Mouse (Mus musculus) E14TG2a.4 (cell line): Measurements from ENCODE around the gene Pipox.

Experiments used
- H3K27me3 ChIP-seq: 2 replicates; pipeline ENCODE4 v1.6.1; 2014; ENCODE audit warnings: low read length, control low read depth; ENCODE audit not compliant: insufficient read depth
- H3K36me3 ChIP-seq: 2 replicates; pipeline ENCODE4 v1.6.1; 2014; ENCODE audit warnings: low read length, control low read depth; ENCODE audit not compliant: insufficient read depth
- H3K4me1 ChIP-seq: replicated peaks from 2 replicates; pipeline ENCODE4 v1.6.1; 2014; ENCODE audit warnings: low read depth, low read length, control low read depth
- H3K4me3 ChIP-seq: replicated peaks from 2 replicates; pipeline ENCODE4 v1.5.1; 2014; ENCODE audit warnings: mild to moderate bottlenecking, low read length
- H3K9me3 ChIP-seq: 2 replicates; pipeline ENCODE4 v1.6.1; 2014; ENCODE audit warnings: low read length, control low read depth
- CTCF ChIP-seq: conservative IDR thresholded peaks from 2 replicates; pipeline ENCODE4 v1.5.1; 2014; ENCODE audit warnings: low read length
- NANOG ChIP-seq: IDR thresholded peaks from 2 replicates; pipeline ENCODE4 v1.6.1; 2014; ENCODE audit warnings: borderline replicate concordance, low read length, mixed read lengths
- POU5F1 ChIP-seq: IDR thresholded peaks from 2 replicates; pipeline ENCODE4 v1.6.1; 2014; ENCODE audit warnings: low read length, borderline replicate concordance

Pipox gene

GRCm38 (mm10) chr11:77851483-77852010 is 42.3 kb downstream of the Pipox start:
- Histone ChIP-seq H3K36me3 (peaks cover 82% of the 10 kb centered on the region), H3K4me3 (no peak overlapping the region), H3K27me3 (peaks cover 11% of the 10 kb centered on the region), H3K4me1 (peaks cover 25% of the 10 kb centered on the region), H3K9me3 (no peaks in the 10 kb centered on the region)
- no peak for TF ChIP-seq NANOG
- no peak for TF ChIP-seq CTCF
- no peak for TF ChIP-seq POU5F1

GRCm38 (mm10) chr11:77850401-77851244 is 43.3 kb downstream of the Pipox start:
- no peak overlapping the region for H3K4me3 ChIP-seq
- no peak for TF ChIP-seq POU5F1
- H3K4me1 ChIP-seq = peaks cover 29% of the 10 kb centered on the region
- H3K27me3 ChIP-seq = peaks cover 11% of the 10 kb centered on the region
- no peaks in the 10 kb centered on the region for H3K9me3 ChIP-seq
- peaks cover 89% of the 10 kb centered on the region for H3K36me3 ChIP-seq

- no peak overlapping the region for H3K4me3 ChIP-seq
- H3K27me3 ChIP-seq = peaks cover 11% of the 10 kb centered on the region
- no peaks in the 10 kb centered on the region for H3K9me3 ChIP-seq
- H3K36me3 ChIP-seq = peaks cover 90% of the 10 kb centered on the region
- TF ChIP-seq NANOG (no peak), POU5F1 (no peak), CTCF (no peak)
- peaks cover 33% of the 10 kb centered on the region for H3K4me1 ChIP-seq
Observed at GRCm38 (mm10) chr11:77849151-77849550, 44.7 kb downstream of the Pipox start.

GRCm38 (mm10) chr11:77848131-77848530 is 45.8 kb downstream of the Pipox start:
- Histone ChIP-seq H3K27me3 (peaks cover 11% of the 10 kb centered on the region), H3K4me1 (peaks cover 34% of the 10 kb centered on the region), H3K4me3 (no peak overlapping the region), H3K36me3 (peaks cover 90% of the 10 kb centered on the region), H3K9me3 (no peaks in the 10 kb centered on the region)
- TF ChIP-seq NANOG (no peak), POU5F1 (no peak), CTCF (no peak)

- Histone ChIP-seq H3K36me3 (peaks cover 91% of the 10 kb centered on the region), H3K9me3 (no peaks in the 10 kb centered on the region), H3K4me3 (no peak overlapping the region), H3K4me1 (peaks cover 34% of the 10 kb centered on the region), H3K27me3 (peaks cover 11% of the 10 kb centered on the region)
- TF ChIP-seq POU5F1 (no peak), CTCF (no peak), NANOG (no peak)
Observed at GRCm38 (mm10) chr11:77847599-77848128, 46.2 kb downstream of the Pipox start.

- Histone ChIP-seq H3K9me3 (no peaks in the 10 kb centered on the region), H3K4me3 (no peak overlapping the region), H3K36me3 (peaks cover 93% of the 10 kb centered on the region), H3K27me3 (peaks cover 2% of the 10 kb centered on the region; the same call in 1 of the 2 replicates), H3K4me1 (peaks cover 52% of the 10 kb centered on the region)
- no peak for TF ChIP-seq CTCF
- no peak for TF ChIP-seq POU5F1
- TF ChIP-seq NANOG = no peak
Observed at GRCm38 (mm10) chr11:77843906-77844200, 50.0 kb downstream of the Pipox start.

DNA sequence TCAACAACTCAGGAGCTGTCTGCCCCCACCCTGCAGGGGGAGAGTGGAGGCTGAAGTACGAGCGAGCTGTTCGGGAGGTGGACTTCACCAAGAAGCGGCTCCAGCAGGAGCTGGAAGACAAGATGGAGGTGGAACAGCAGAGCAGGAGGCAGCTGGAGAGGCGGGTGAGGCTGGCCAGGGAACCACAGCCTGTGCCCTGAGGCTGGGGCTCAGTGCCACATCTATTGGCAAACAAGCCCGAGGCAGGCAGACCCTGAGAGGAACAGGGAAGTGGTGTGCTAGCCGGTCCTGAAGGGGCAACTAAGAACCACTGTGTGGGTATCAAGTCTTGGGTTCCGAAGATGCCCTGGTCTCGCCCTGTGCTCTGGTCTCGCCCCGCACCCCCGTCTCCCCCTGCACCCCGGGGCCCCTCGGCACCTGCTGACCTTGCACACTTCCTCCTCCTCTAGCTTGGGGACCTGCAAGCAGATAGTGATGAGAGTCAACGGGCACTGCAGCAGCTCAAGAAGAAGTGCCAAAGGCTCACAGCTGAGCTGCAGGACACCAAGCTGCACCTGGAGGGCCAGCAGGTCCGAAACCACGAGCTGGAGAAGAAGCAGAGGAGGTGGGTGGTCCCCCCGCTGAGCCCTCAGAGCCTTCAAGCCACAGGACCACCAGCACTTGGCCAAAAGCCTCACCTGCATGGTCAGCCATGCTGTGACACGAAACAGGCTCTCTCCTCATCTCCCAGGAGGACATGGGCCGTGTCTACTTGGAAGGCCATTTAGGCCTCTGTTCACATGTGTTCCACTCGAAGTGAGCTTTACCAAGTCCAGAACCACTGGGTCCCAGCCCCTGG is 50.6 kb downstream of the Pipox start:
- H3K9me3 ChIP-seq = no peaks in the 10 kb centered on the region
- no peak for TF ChIP-seq CTCF
- no peak for TF ChIP-seq NANOG
- no peak for TF ChIP-seq POU5F1

DNA sequence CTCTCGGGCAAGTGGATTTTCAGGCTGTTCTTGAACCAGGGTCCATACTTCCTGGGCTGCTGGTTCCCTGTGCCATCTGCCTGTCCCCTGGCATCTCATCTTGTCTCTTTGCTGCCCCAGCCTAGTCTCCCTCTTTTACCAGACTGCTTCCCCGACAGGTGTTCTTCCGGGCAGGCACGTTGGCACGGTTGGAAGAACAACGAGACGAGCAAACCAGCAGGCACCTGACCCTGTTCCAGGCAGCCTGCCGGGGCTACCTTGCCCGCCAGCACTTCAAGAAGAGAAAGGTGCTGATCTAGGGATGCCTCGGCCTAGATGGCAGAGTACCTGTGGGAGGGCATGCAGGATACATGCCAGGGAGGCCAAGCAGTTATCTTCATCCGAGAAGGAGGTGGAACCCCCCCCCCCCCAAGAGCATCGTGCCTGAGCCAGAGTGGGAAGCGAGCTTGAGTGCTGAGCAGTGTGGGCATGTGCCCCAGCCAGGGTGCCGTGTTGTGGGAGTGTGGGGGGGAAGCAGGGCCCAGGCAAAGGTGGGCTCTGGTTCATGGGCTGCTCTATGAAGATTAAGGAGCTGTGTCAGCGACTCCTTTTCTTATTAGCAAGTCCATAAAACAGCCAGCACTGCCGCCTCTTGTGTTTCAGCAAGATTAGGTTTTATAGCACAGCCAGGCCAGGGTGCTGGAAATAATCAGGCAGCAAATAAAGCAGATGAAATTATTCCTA is 53.2 kb downstream of the Pipox start:
- Histone ChIP-seq H3K4me1 (peaks cover 59% of the 10 kb centered on the region), H3K36me3 (peaks cover 93% of the 10 kb centered on the region), H3K4me3 (no peak overlapping the region), H3K9me3 (no peaks in the 10 kb centered on the region), H3K27me3 (no peaks in the 10 kb centered on the region; the same call in 1 of the 2 replicates)
- TF ChIP-seq POU5F1 (no peak), CTCF (no peak), NANOG (no peak)

More for the DNA sequence above, 50.6 kb downstream of the Pipox start:
- H3K36me3 ChIP-seq = peaks cover 95% of the 10 kb centered on the region
- H3K27me3 ChIP-seq = no peaks in the 10 kb centered on the region; the same call in 1 of the 2 replicates
- no peak overlapping the region for H3K4me3 ChIP-seq
- peaks cover 51% of the 10 kb centered on the region for H3K4me1 ChIP-seq
